Mouse (Mus musculus): ENCODE data around the gene Rab12. TPM values are rescaled to one million over a fixed set of nuclear protein-coding genes. Genes with fewer than 3 reads are reported as not detected.
A peak's percentile ranks its signal among the peaks of the same experiment; 100 is the strongest.
"Not testable (repeated sequence)": the region's sequence is repeated elsewhere in the genome, so short reads cannot be mapped to it uniquely, and the experiment has no call there.

Rab12 gene
- polyA plus RNA-seq, 1 experiment: 46.9 TPM

- Histone ChIP-seq H3ac (ENCODE audit: control insufficient read depth, insufficient read length) (no peak overlapping the region), H3K4me3 (no peak overlapping the region), H3K36me3 (ENCODE audit: control insufficient read depth, insufficient read depth) (no peaks in the 10 kb centered on the region), H3K79me2 (ENCODE audit: control insufficient read depth, insufficient read depth) (no peaks in the 10 kb centered on the region), H3K4me2 (ENCODE audit: low read depth) (no peak overlapping the region), H3K27me3 (ENCODE audit: control insufficient read depth, insufficient read depth, insufficient read length) (no peaks in the 10 kb centered on the region)
- TF ChIP-seq MAX (IDR thresholded peaks at IDR 0.05; ENCODE audit: low read depth) (no peak), POLR2AphosphoS2 (IDR thresholded peaks at IDR 0.05; ENCODE audit: insufficient read length, low read depth) (no peak)
Observed at GRCm38 (mm10) chr17:66558404-66559317, 39.1 kb upstream of the Rab12 start.

GRCm38 (mm10) chr17:66552690-66553089, 33.2 kb upstream of the Rab12 start:
- H3K36me3 ChIP-seq (ENCODE audit: control insufficient read depth, insufficient read depth): no peaks in the 10 kb centered on the region
- no peak overlapping the region for H3K4me3 ChIP-seq
- no peak overlapping the region for H3K4me2 ChIP-seq (ENCODE audit: low read depth)
- H3K79me2 ChIP-seq (ENCODE audit: control insufficient read depth, insufficient read depth): no peaks in the 10 kb centered on the region
- TF ChIP-seq POLR2A (IDR thresholded peaks at IDR 0.05; ENCODE audit: insufficient read length, low read depth): no peak
- no peak for TF ChIP-seq CEBPB (IDR thresholded peaks at IDR 0.05; ENCODE audit: insufficient read depth, poor library complexity, severe bottlenecking)
- no peak for TF ChIP-seq MAX (IDR thresholded peaks at IDR 0.05; ENCODE audit: low read depth)
- TF ChIP-seq USF1 (IDR thresholded peaks at IDR 0.05; ENCODE audit: low read depth): no peak
- no peak for TF ChIP-seq MYOG (IDR thresholded peaks at IDR 0.05; ENCODE audit: control insufficient read depth in 1 of 3, insufficient read depth in 1 of 3, insufficient read length in 2 of 3, low read depth in 2 of 3)
- no peak overlapping the region for H3ac ChIP-seq (ENCODE audit: control insufficient read depth, insufficient read length)
- no peaks in the 10 kb centered on the region for H3K27me3 ChIP-seq (ENCODE audit: control insufficient read depth, insufficient read depth, insufficient read length)

GRCm38 (mm10) chr17:66550486-66550885, 31.0 kb upstream of the Rab12 start:
- H3K4me3 ChIP-seq: no peak overlapping the region
- no peak overlapping the region for H3K4me2 ChIP-seq (ENCODE audit: low read depth)
- TF ChIP-seq MYOG (IDR thresholded peaks at IDR 0.05; ENCODE audit: control insufficient read depth in 1 of 3, insufficient read depth in 1 of 3, insufficient read length in 2 of 3, low read depth in 2 of 3) (no peak), USF1 (IDR thresholded peaks at IDR 0.05; ENCODE audit: low read depth) (no peak), E2F4 (IDR thresholded peaks at IDR 0.05; ENCODE audit: insufficient read depth) (no peak)
- H3K27me3 ChIP-seq (ENCODE audit: control insufficient read depth, insufficient read depth, insufficient read length): no peaks in the 10 kb centered on the region
- no peaks in the 10 kb centered on the region for H3K79me2 ChIP-seq (ENCODE audit: control insufficient read depth, insufficient read depth)
- no peak overlapping the region for H3ac ChIP-seq (ENCODE audit: control insufficient read depth, insufficient read length)
- H3K36me3 ChIP-seq (ENCODE audit: control insufficient read depth, insufficient read depth): no peaks in the 10 kb centered on the region

GRCm38 (mm10) chr17:66532285-66532684, 12.8 kb upstream of the Rab12 start:
- Histone ChIP-seq H3K79me2 (ENCODE audit: control insufficient read depth, insufficient read depth) (no peaks in the 10 kb centered on the region), H3ac (ENCODE audit: control insufficient read depth, insufficient read length) (no peak overlapping the region), H3K4me3 (no peak overlapping the region), H3K36me3 (ENCODE audit: control insufficient read depth, insufficient read depth) (no peaks in the 10 kb centered on the region), H3K27me3 (ENCODE audit: control insufficient read depth, insufficient read depth, insufficient read length) (peaks cover 6% of the 10 kb centered on the region), H3K4me2 (ENCODE audit: low read depth) (no peak overlapping the region)
- TF ChIP-seq CEBPB (IDR thresholded peaks at IDR 0.05; ENCODE audit: insufficient read depth, poor library complexity, severe bottlenecking) (no peak), REST (IDR thresholded peaks at IDR 0.05; ENCODE audit: insufficient read depth, insufficient read length) (no peak), TCF3 (IDR thresholded peaks at IDR 0.05; ENCODE audit: insufficient read length, low read depth) (no peak), POLR2A (IDR thresholded peaks at IDR 0.05; ENCODE audit: insufficient read length, low read depth) (no peak), MAX (IDR thresholded peaks at IDR 0.05; ENCODE audit: low read depth) (no peak), USF1 (IDR thresholded peaks at IDR 0.05; ENCODE audit: low read depth) (no peak), TCF12 (IDR thresholded peaks at IDR 0.05; ENCODE audit: insufficient read depth, poor library complexity, severe bottlenecking) (no peak), POLR2AphosphoS2 (IDR thresholded peaks at IDR 0.05; ENCODE audit: insufficient read length, low read depth) (no peak), MYOD1 (IDR thresholded peaks at IDR 0.05; ENCODE audit: control insufficient read depth in 1 of 3, insufficient read length in 2 of 3, low read depth in 2 of 3) (no peak), SRF (IDR thresholded peaks at IDR 0.05; ENCODE audit: control insufficient read depth, insufficient read length, low read depth) (no peak), MYOG (IDR thresholded peaks at IDR 0.05; ENCODE audit: control insufficient read depth in 1 of 3, insufficient read depth in 1 of 3, insufficient read length in 2 of 3, low read depth in 2 of 3) (no peak), E2F4 (IDR thresholded peaks at IDR 0.05; ENCODE audit: insufficient read depth) (no peak)

- Histone ChIP-seq H3K4me2 (ENCODE audit: low read depth) (no peak overlapping the region), H3K4me3 (no peak overlapping the region), H3ac (ENCODE audit: control insufficient read depth, insufficient read length) (no peak overlapping the region), H3K79me2 (ENCODE audit: control insufficient read depth, insufficient read depth) (peaks cover 8% of the 10 kb centered on the region), H3K36me3 (ENCODE audit: control insufficient read depth, insufficient read depth) (no peaks in the 10 kb centered on the region), H3K27me3 (ENCODE audit: control insufficient read depth, insufficient read depth, insufficient read length) (no peaks in the 10 kb centered on the region)
- peak in 1 of 3 experiments; percentile 41 for TF ChIP-seq MYOD1 (IDR thresholded peaks at IDR 0.05; ENCODE audit: control insufficient read depth in 1 of 3, insufficient read length in 2 of 3, low read depth in 2 of 3)
- TF ChIP-seq MAX (IDR thresholded peaks at IDR 0.05; ENCODE audit: low read depth): no peak
Observed at GRCm38 (mm10) chr17:66523396-66523795, 3.9 kb upstream of the Rab12 start.

GRCm38 (mm10) chr17:66522631-66523030, 3.1 kb upstream of the Rab12 start:
- not testable (repeated sequence) for H3K36me3 ChIP-seq (ENCODE audit: control insufficient read depth, insufficient read depth); H3K27me3 ChIP-seq (ENCODE audit: control insufficient read depth, insufficient read depth, insufficient read length); H3K4me2 ChIP-seq (ENCODE audit: low read depth); H3ac ChIP-seq (ENCODE audit: control insufficient read depth, insufficient read length); H3K4me3 ChIP-seq
- peaks cover 16% of the 10 kb centered on the region for H3K79me2 ChIP-seq (ENCODE audit: control insufficient read depth, insufficient read depth)

All from myocyte (in vitro differentiated cells).